Mouse (Mus musculus) kidney, postnatal 10 days (tissue): ENCODE measurements around the gene Gnpat.

ENCODE experiments used
- DNase-seq: peaks from one replicate; pipeline ENCODE4 v3.0.0; 2021; ENCODE audit warnings: mixed read lengths

The Gnpat gene

DNA sequence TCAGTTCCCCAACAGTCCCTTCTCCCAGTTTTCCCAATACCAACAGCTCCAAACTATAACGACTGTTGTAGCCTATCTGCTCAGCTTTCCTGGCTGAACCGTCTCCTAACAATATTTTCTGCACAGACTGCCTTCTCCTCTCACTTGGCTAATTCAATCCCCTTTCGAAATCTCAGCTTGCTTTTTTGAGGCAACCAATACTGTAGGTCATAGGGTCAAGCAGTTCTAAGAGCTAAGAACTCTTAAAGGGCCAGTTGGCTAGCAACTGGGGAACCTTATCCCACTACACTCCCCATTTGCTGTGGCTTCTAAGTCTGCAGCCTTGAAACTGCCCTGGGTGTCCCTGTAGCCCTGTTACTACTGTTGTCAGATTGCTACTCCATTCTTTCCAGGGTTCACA lies 17.7 kb upstream of the Gnpat start:
- DNase-seq = no peak

GRCm38 (mm10) chr8:124845573-124845972 lies 17.3 kb upstream of the Gnpat start:
- DNase-seq = no peak

DNA sequence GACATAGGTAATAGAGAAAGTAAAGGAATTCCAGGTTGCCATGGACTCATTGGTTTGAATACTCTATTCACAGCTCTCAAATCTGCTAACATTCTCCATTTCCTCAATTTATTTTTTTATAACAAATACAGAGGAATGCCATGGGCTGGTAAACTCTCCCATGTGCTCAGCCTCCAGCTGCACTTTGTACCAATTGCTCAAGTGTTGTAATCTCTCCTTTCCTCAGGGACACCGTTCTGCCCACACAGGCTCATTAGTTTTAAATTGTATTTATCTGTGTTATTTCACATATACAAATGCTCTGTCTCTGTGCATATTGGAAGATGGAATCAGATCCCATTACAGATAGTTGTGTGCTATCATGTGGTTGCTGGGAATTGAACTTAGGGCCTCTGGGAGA lies 9.3 kb upstream of the Gnpat start:
- DNase-seq = no peak

- peak; percentile 42 for DNase-seq
Observed at GRCm38 (mm10) chr8:124859466-124859865, 3.4 kb upstream of the Gnpat start.

GRCm38 (mm10) chr8:124860188-124860587 lies 2.6 kb upstream of the Gnpat start:
- no peak for DNase-seq

DNA sequence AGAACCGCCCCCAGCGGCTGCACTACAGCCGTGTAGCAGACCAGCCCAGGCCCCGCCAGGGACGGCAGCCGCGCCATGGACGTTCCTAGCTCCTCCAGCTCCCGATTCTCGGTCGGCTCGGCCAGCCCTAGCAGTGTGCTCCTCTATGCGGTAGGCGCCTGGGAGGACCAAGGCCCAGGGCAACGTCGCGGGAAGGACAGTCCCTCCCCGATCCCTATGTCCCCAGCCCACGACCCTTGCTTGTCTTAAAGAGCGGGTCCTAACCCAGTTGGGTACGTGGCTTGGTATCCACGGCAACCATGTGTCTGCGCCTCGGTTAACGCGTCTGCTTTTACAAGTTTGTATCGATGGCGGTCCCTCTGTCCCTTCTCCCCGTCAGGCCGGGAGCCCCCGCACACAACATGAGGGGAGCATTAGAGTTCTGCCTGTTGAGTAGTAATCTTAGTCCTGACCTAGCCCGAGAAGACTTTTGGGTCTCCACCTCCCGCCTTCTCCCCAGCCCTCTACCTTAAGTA lies 387 bp downstream of the Gnpat start:
- DNase-seq = no peak

- no peak for DNase-seq
Observed at GRCm38 (mm10) chr8:124863729-124864128, 896 bp downstream of the Gnpat start.

- no peak for DNase-seq
Observed at GRCm38 (mm10) chr8:124866669-124867068, 3.8 kb downstream of the Gnpat start.

GRCm38 (mm10) chr8:124867126-124867525 lies 4.3 kb downstream of the Gnpat start:
- no peak for DNase-seq

- DNase-seq = no peak
Observed at GRCm38 (mm10) chr8:124869708-124870107, 6.9 kb downstream of the Gnpat start.

GRCm38 (mm10) chr8:124871474-124871873 lies 8.6 kb downstream of the Gnpat start:
- no peak for DNase-seq

GRCm38 (mm10) chr8:124872081-124872480 lies 9.2 kb downstream of the Gnpat start:
- no peak for DNase-seq

DNA sequence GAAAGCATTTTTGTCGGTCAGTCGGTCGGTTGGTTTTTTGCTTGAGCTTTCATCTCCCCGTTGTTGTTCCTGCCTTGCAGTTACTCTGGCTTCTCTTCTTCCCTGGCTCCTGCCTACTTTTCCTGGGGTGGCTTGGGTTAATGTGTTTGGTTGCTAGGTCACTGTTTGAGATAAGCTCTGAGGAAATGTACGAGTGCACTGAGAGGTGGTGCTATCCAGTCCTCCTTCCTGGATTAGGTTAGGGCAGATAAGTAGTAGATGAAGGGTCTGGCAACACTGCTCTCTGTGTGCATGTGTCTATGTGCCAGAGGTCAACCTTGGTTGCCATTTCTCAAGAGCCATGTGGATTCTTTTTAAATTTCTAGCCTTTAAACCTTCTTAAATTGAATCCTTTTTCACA lies 9.9 kb downstream of the Gnpat start:
- DNase-seq = no peak

DNA sequence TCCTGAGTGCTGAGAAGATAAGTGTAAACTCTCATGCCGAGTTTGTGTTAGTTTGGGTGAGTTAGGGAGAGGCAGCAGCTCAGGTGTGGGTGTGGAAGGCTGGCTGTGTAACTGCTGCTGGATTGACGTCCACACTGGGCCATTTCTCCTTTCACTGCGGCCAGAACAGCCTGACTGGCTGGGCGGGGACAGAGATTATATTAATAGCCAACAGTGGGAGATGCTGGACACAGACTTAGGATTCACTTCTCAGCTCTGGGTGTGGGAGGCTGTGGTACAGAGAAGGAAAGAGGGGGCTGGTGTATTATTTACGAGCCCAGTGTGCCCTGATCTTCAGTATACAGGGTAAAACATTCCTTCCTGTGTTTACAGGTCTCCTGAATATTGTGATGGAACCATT lies 15.3 kb downstream of the Gnpat start:
- no peak for DNase-seq

DNA sequence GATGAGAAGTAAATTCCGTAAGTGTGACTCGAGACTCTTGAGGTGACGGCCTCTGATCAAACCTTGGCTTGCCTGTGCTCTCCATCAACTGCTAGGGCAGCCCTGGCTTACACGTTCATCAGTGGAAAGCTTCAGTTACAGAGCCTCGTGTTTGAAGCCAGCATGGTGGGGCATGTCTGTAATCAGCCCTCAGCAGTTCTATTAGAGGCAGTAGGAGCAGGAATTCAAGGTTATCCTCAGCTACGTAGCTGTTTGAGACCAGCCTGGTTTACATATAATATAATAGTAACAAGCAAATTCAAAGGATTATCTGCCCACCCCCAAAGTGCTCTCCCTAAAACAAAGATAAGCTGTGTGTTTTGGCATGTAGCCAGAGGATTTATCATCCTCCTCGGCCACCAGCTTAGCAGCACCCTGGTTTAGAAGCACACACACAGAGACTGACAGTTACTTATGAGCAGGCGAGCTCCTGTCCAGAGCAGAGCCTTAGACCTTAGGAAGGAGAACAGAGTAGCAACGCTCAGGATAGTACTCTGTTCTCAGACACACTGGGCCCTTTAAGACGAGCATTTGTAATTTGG lies 16.2 kb downstream of the Gnpat start:
- no peak for DNase-seq

DNA sequence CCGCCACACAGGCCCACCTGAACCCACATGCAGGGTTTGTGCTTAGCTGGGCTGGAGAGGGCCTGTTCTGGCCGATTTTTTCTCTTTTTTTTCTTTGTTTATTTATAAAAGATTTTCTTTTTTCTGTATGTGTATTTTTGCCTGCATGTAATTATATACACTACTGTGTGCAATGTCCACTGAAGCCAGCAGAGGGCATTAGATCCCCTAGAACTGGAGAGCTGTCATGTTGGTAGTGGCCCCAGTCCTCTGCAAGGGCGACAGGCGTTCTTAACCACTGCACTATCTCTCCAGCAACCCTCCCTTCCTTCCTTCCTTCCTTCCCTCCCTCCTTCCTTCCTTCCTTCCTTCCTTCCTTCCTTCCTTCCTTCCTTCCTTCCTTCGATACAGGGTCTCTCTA lies 25.6 kb downstream of the Gnpat start:
- DNase-seq = no peak

DNA sequence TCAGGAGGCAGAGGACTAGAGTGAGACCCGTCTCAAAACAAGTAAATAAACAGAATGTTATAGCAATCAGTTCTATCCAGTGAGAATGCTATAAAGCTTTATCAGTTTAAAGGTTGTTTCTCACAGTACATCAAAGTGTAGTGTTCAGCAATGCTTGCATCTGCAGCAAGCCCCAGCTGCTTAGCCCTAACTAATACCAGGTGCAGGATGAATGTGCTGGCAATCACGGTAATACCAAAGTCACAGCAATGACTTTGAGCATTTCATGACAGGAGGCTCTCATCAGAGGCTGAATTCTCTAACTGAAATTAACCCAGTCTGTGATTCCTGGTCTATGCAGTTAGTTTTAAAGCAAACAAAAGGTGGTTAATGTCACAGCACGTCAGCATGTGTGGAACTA lies 29.8 kb downstream of the Gnpat start:
- DNase-seq = no peak

GRCm38 (mm10) chr8:124896010-124896631 lies 33.3 kb downstream of the Gnpat start:
- no peak for DNase-seq

DNA sequence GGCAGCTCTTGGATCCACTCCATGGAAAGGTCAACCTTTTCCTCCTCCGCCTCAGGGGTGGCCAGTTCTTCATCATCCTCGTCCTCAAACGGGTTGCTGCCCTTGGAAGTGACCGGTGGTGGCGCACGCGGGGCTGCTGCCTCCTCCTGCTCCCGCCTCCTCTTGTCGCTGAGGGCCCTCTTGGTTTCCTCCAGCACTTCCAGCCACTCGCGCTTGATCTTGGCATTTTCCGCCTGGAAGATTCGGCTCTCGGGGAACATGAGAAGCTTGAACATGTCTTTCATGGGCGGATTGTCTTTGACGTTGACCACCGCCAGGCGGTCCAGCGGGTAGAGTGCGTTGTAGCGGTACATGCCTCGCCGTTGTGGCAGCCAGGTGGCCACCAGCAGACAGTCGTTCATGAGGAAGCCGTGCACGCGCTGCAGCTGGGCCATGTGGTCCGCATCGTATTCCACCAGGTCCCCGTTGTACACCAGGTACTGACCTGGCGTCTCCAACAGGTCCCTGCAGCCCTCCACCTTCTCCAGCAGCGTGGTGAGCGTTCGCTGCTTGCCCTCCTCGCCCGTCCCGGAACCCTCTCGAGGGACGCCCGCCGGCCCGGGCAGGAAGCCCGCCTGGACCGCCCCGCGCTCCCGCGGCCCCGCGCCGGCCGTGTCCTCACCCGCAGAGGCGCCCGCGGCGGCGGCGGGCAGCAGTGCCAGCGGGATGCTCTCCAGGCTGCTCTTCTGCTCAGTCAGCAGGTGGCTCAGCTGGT lies 34.0 kb downstream of the Gnpat start:
- DNase-seq = peak; percentile 89

DNA sequence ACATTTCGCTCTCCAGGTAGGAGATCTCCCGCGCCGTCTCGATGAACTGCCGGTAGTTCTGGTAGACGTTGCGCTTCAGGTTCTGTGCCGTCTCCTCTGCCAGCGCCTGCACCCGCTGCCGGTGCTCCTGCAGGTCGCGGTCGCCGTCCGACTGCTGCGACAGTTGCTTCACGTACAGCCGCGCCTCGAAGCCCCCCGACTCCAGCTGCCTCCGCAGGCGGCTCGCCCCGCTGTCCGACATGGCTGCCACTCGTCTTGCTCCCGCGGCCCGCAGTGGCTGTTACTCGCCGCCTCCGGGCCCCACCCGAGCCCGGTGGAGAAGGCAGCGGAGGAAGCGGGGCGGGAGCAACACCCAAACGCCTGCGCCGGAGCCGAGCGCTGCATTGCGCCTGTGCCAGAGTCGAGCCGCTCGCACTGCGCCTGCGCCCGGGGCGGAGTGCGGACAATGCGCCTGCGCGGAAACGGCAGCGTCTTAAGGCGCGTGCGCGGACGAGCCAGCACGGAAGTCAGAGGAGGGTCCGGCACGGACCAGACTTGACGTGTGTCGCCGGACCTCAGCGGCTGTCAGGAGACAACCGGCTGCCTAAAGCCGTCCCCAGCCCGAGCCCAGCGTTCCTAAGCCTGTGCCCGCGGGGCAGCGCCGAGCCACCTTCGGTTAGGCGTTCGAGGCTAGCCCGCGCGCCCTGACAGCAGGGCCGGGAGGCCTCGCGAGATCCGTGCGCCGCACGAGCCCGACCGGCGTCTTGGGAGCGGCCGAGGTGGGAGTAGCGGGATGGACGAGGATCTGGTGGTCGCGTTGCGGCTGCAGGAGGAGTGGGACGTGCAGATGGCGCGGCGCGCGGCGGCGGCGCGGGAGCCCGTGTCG lies 34.8 kb downstream of the Gnpat start, which contains the start of the genes Exoc8 and Sprtn:
Exoc8 (minus strand) TSS at position 320 of the 865 bp plus-strand sequence.
Sprtn (plus strand) TSS at position 501 of the 865 bp plus-strand sequence.
- DNase-seq = peak; percentile 98

GRCm38 (mm10) chr8:124898251-124898905 lies 35.5 kb downstream of the Gnpat start:
- peak; percentile 43 for DNase-seq

DNA sequence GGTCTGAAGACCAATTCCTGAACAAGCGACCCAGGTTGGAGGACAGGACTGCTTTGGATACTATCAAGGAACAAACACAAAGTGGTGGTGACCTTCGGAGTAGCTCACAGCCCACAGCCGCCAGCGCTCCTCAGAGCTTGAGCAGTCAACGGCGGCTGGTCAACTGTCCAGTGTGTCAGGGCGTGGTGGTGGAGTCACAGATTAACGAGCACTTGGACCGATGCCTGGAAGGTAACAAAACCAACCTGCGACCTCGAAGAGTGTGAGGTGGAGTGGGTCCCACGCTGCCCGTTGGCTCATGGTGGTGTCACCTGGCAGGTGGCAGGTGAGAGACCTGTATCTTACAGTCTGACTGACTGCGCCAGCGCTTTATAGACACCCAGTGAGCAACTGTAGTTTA lies 40.4 kb downstream of the Gnpat start:
- DNase-seq = peak; percentile 69
